Mouse (Mus musculus) thymus, postnatal 14 days (tissue): ENCODE measurements around the gene Il20ra.
A peak's percentile ranks its signal among the peaks of the same experiment; 100 is the strongest.
"Not testable (repeated sequence)": the region's sequence is repeated elsewhere in the genome, so short reads cannot be mapped to it uniquely, and the experiment has no call there.

Source experiments
- DNase-seq: peaks from one replicate; pipeline ENCODE4 v3.0.0; 2021

Gene Il20ra

GRCm38 (mm10) chr10:19712421-19712836, at the start of gene Il20ra:
TSS of gene Il20ra (plus strand) at chr10:19712570.
- DNase-seq = peak; percentile 86

- DNase-seq = no peak
These were observed 43.4 kb upstream of the Il20ra start for GRCm38 (mm10) chr10:19668973-19669372.

GRCm38 (mm10) chr10:19672015-19672414, 40.4 kb upstream of the Il20ra start:
- no peak for DNase-seq

GRCm38 (mm10) chr10:19673146-19673545, 39.2 kb upstream of the Il20ra start:
- DNase-seq = peak; percentile 26

GRCm38 (mm10) chr10:19687686-19688085, 24.7 kb upstream of the Il20ra start:
- DNase-seq = no peak

GRCm38 (mm10) chr10:19691287-19691686, 21.1 kb upstream of the Il20ra start:
- peak; percentile 71 for DNase-seq

- DNase-seq = peak; percentile 90
These were observed 20.6 kb upstream of the Il20ra start for GRCm38 (mm10) chr10:19691771-19692170.

GRCm38 (mm10) chr10:19692332-19692731, 20.0 kb upstream of the Il20ra start:
- no peak for DNase-seq

- peak; percentile 88 for DNase-seq
These were observed 19.4 kb upstream of the Il20ra start for GRCm38 (mm10) chr10:19692988-19693387.

- peak; percentile 42 for DNase-seq
These were observed 18.7 kb upstream of the Il20ra start for GRCm38 (mm10) chr10:19693629-19694028.

GRCm38 (mm10) chr10:19699331-19699730, 13.0 kb upstream of the Il20ra start:
- no peak for DNase-seq

- DNase-seq = no peak
These were observed 7.9 kb upstream of the Il20ra start for GRCm38 (mm10) chr10:19704445-19704844.

- DNase-seq = no peak
These were observed 4.6 kb upstream of the Il20ra start for GRCm38 (mm10) chr10:19707768-19708167.

- DNase-seq = peak; percentile 65
These were observed 3.9 kb upstream of the Il20ra start for GRCm38 (mm10) chr10:19708277-19709070.

GRCm38 (mm10) chr10:19711020-19711419, 1.4 kb upstream of the Il20ra start:
- no peak for DNase-seq

- DNase-seq = peak; percentile 45
These were observed 709 bp upstream of the Il20ra start for GRCm38 (mm10) chr10:19711551-19712171.

- DNase-seq = peak; percentile 19
These were observed 6.3 kb downstream of the Il20ra start for GRCm38 (mm10) chr10:19718627-19719026.

- no peak for DNase-seq
These were observed 9.9 kb downstream of the Il20ra start for GRCm38 (mm10) chr10:19722320-19722719.

GRCm38 (mm10) chr10:19724158-19724832, 11.9 kb downstream of the Il20ra start:
- no peak for DNase-seq

GRCm38 (mm10) chr10:19738442-19738841, 26.1 kb downstream of the Il20ra start:
- DNase-seq = not testable (repeated sequence)

- no peak for DNase-seq
These were observed 33.3 kb downstream of the Il20ra start for GRCm38 (mm10) chr10:19745662-19746061.

- DNase-seq = no peak
These were observed 33.8 kb downstream of the Il20ra start for GRCm38 (mm10) chr10:19746156-19746555.

GRCm38 (mm10) chr10:19747661-19748060, 35.3 kb downstream of the Il20ra start:
- no peak for DNase-seq

GRCm38 (mm10) chr10:19765459-19765858, 53.1 kb downstream of the Il20ra start:
- no peak for DNase-seq
